Mouse (Mus musculus) myocyte (in vitro differentiated cells): ENCODE results near the gene Fam19a5.

Experiments used
- CEBPB ChIP-seq: IDR thresholded peaks from 2 replicates; pipeline ENCODE4 v1.6.1; 2011; ENCODE audit warnings: mild to moderate bottlenecking, moderate library complexity; ENCODE audit not compliant: poor library complexity, insufficient read depth, severe bottlenecking
- MAX ChIP-seq: IDR thresholded peaks from one replicate; pipeline ENCODE4 v1.6.1; 2011; ENCODE audit warnings: low read depth, mild to moderate bottlenecking, control low read depth
- MYOD1 ChIP-seq, 3 experiments: IDR thresholded peaks; one replicate each; pipeline ENCODE4 v1.6.1; 2011; ENCODE audit warnings: control low read depth in 2 of 3, low read depth in 2 of 3, mild to moderate bottlenecking in 2 of 3, moderate library complexity in 1 of 3; ENCODE audit not compliant: insufficient read length in 2 of 3, control insufficient read depth in 1 of 3
- MYOG ChIP-seq, 3 experiments: IDR thresholded peaks; one replicate each; pipeline ENCODE4 v1.6.1; 2011; ENCODE audit warnings: control low read depth in 2 of 3, low read depth in 2 of 3, mild to moderate bottlenecking in 2 of 3; ENCODE audit not compliant: insufficient read length in 2 of 3, control insufficient read depth in 1 of 3, insufficient read depth in 1 of 3
- POLR2A ChIP-seq: IDR thresholded peaks from one replicate; pipeline ENCODE4 v1.6.1; 2011; ENCODE audit warnings: low read depth, mild to moderate bottlenecking, control low read depth, moderate library complexity; ENCODE audit not compliant: insufficient read length
- SRF ChIP-seq: IDR thresholded peaks from one replicate; pipeline ENCODE4 v1.6.1; 2011; ENCODE audit warnings: low read depth; ENCODE audit not compliant: control insufficient read depth, insufficient read length
- TCF12 ChIP-seq: IDR thresholded peaks from one replicate; pipeline ENCODE4 v1.6.1; 2011; ENCODE audit warnings: mild to moderate bottlenecking, control low read depth; ENCODE audit not compliant: poor library complexity, insufficient read depth, severe bottlenecking
- TCF3 ChIP-seq: IDR thresholded peaks from one replicate; pipeline ENCODE4 v1.6.1; 2011; ENCODE audit warnings: low read depth, control low read depth; ENCODE audit not compliant: insufficient read length
- USF1 ChIP-seq: IDR thresholded peaks from one replicate; pipeline ENCODE4 v1.6.1; 2011; ENCODE audit warnings: low read depth, mild to moderate bottlenecking, control low read depth, moderate library complexity

GRCm38 (mm10) chr15:87598636-87599035 is 54.5 kb downstream of the Fam19a5 start:
- TF ChIP-seq SRF (no peak), POLR2A (no peak), TCF3 (no peak), CEBPB (no peak), USF1 (no peak), MYOG (IDR thresholded peaks at IDR 0.05; ENCODE audit: control insufficient read depth in 1 of 3, insufficient read depth in 1 of 3, insufficient read length in 2 of 3, low read depth in 2 of 3) (no peak), TCF12 (no peak), MAX (no peak), MYOD1 (IDR thresholded peaks at IDR 0.05; ENCODE audit: control insufficient read depth in 1 of 3, insufficient read length in 2 of 3, low read depth in 2 of 3) (no peak)
